Mouse (Mus musculus) neural tube, embryonic 11.5 days (tissue): ENCODE measurements around the gene Ick. TPM values are rescaled to one million over a fixed set of nuclear protein-coding genes. Genes with fewer than 3 reads are reported as not detected.

Experiments used
- ATAC-seq: fragments of 200-750 bp; cut with Nextera tagmentation; 2 replicates; pipeline ENCODE4 v1.8.0; 2017; ENCODE audit warnings: moderate number of reproducible peaks, mild to moderate bottlenecking, moderate TSS enrichment, moderate library complexity; ENCODE audit not compliant: insufficient read depth, low FRiP score, low TSS enrichment
- DNase-seq: peaks from one replicate; pipeline ENCODE4 v3.0.0-alpha.2; 2015; ENCODE audit warnings: low spot score
- H3K27ac ChIP-seq: fragments of 300-500 bp; sonication (generic); 2 replicates; pipeline ENCODE4 v1.5.1; 2014; ENCODE audit warnings: low read depth, mild to moderate bottlenecking, low read length
- H3K27me3 ChIP-seq: fragments of 300-500 bp; sonication (generic); 2 replicates; pipeline ENCODE4 v1.6.1; 2014; ENCODE audit warnings: mild to moderate bottlenecking, low read length, mixed read lengths; ENCODE audit not compliant: control insufficient read depth, insufficient read depth
- H3K36me3 ChIP-seq: fragments of 300-500 bp; sonication (generic); 2 replicates; pipeline ENCODE4 v1.6.1; 2014; ENCODE audit warnings: mild to moderate bottlenecking, low read length, moderate library complexity, mixed read lengths; ENCODE audit not compliant: control insufficient read depth, insufficient read depth
- H3K4me1 ChIP-seq: fragments of 300-500 bp; sonication (generic); 2 replicates; pipeline ENCODE4 v1.6.1; 2014; ENCODE audit warnings: low read length, mixed read lengths; ENCODE audit not compliant: control insufficient read depth, insufficient read depth
- H3K4me2 ChIP-seq: fragments of 300-500 bp; sonication (generic); 2 replicates; pipeline ENCODE4 v1.6.1; 2014; ENCODE audit warnings: low read depth, mild to moderate bottlenecking, moderate library complexity
- H3K4me3 ChIP-seq: fragments of 300-500 bp; sonication (generic); 2 replicates; pipeline ENCODE4 v1.5.1; 2014; ENCODE audit warnings: low read depth, low read length
- H3K9ac ChIP-seq: fragments of 300-500 bp; sonication (generic); 2 replicates; pipeline ENCODE4 v1.6.1; 2014; ENCODE audit warnings: mild to moderate bottlenecking, low read length
- H3K9me3 ChIP-seq: fragments of 300-500 bp; sonication (generic); 2 replicates; pipeline ENCODE4 v1.6.1; 2016; ENCODE audit warnings: low read length; ENCODE audit not compliant: control insufficient read depth
- WGBS: fragments of 180-500 bp; shearing (Covaris S2); extraction: QIAGEN DNeasy Blood & Tissue Kit; methylation state at CpG from one replicate; pipeline ENCODE4 v1.1.7; 2014; 5-methylcytosine and 5-hydroxymethylcytosine counted together
- polyA plus RNA-seq: library from polyadenylated mRNA; unstranded; fragments of >200 nt; fragmentation: Nextera tagmentation; extraction: Ambion mirVana; gene quantifications from 2 replicates; pipeline ENCODE4 v1.2.1, GENCODE M21; 2014

Ick gene
- polyA plus RNA-seq, 1 experiment from 2014 or later: 35.9 TPM

DNA sequence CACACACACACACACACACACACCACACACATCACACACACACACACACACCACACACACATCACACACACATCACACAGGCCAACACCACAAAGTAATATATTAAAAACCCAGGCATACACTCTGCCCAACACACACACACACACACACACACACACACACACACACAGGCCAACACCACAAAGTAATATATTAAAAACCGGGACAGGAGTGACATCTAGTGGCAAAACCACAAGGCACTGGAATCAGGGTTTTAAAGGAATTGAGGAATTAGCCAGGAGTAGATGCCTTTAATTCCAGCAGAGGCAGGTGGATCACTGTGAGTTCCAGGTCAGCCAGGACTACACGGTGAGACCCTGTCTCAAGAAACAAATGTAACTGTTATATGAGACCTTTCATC, 30.8 kb upstream of the Ick start:
- Histone ChIP-seq H3K9me3 (no peaks in the 10 kb centered on the region), H3K27me3 (no peaks in the 10 kb centered on the region), H3K4me3 (no peak overlapping the region), H3K4me1 (no peaks in the 10 kb centered on the region), H3K4me2 (no peak overlapping the region), H3K27ac (no peak overlapping the region), H3K9ac (no peak overlapping the region), H3K36me3 (no peaks in the 10 kb centered on the region)
- DNase-seq: no peak
- no peak for ATAC-seq
- WGBS: 32% methylated on average over 2 of the region's 2 CpGs

- no peak for DNase-seq
Observed at GRCm38 (mm10) chr9:78081835-78082234, 27.2 kb upstream of the Ick start.

DNA sequence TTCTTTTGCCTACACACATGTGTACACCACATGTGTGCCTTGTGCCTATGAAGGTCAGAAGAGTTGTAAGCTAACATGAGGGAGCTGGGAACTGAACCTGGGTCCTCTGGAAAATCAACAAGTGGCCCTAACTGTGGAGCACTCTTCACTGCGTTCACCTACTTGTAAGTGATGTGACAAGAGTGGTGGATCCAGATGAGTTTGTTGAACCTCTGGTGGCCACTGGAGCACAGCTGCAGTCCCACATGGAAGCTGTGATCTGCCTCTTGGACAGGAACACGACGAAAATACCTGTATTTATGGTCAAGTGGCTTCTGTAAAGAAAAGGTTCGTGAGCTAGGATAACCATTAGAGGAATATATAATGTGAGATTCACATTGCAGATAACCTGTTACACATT, 24.7 kb upstream of the Ick start:
- no peak overlapping the region for H3K4me2 ChIP-seq
- H3K27me3 ChIP-seq: no peaks in the 10 kb centered on the region
- H3K9me3 ChIP-seq: no peaks in the 10 kb centered on the region
- no peak overlapping the region for H3K4me3 ChIP-seq
- H3K36me3 ChIP-seq: no peaks in the 10 kb centered on the region
- DNase-seq (no peak), ATAC-seq (no peak)
- WGBS: 91% methylated on average over 4 of the region's 4 CpGs
- H3K27ac ChIP-seq: no peak overlapping the region
- no peaks in the 10 kb centered on the region for H3K4me1 ChIP-seq
- H3K9ac ChIP-seq: no peak overlapping the region

More at GRCm38 (mm10) chr9:78081835-78082234, 27.2 kb upstream of the Ick start:
- H3K36me3 ChIP-seq: no peaks in the 10 kb centered on the region
- H3K4me3 ChIP-seq: no peak overlapping the region
- no peaks in the 10 kb centered on the region for H3K9me3 ChIP-seq
- no peak for ATAC-seq
- no peaks in the 10 kb centered on the region for H3K4me1 ChIP-seq
- H3K27me3 ChIP-seq: no peaks in the 10 kb centered on the region
- 85% methylated on average over 7 of the region's 7 CpGs for WGBS
- H3K4me2 ChIP-seq: no peak overlapping the region
- H3K27ac ChIP-seq: no peak overlapping the region
- H3K9ac ChIP-seq: no peak overlapping the region

GRCm38 (mm10) chr9:78085722-78086287, 23.2 kb upstream of the Ick start:
- Histone ChIP-seq H3K27me3 (no peaks in the 10 kb centered on the region), H3K4me3 (no peak overlapping the region), H3K9me3 (no peaks in the 10 kb centered on the region), H3K27ac (no peak overlapping the region), H3K9ac (no peak overlapping the region), H3K4me1 (no peaks in the 10 kb centered on the region), H3K36me3 (no peaks in the 10 kb centered on the region), H3K4me2 (no peak overlapping the region)
- ATAC-seq (no peak), DNase-seq (no peak)
- WGBS: 79% methylated on average over 14 of the region's 14 CpGs

- Histone ChIP-seq H3K27me3 (no peaks in the 10 kb centered on the region), H3K36me3 (no peaks in the 10 kb centered on the region), H3K27ac (no peak overlapping the region), H3K4me1 (no peaks in the 10 kb centered on the region), H3K9me3 (no peaks in the 10 kb centered on the region), H3K4me2 (no peak overlapping the region), H3K4me3 (no peak overlapping the region), H3K9ac (no peak overlapping the region)
- WGBS: 89% methylated on average over 9 of the region's 9 CpGs
- DNase-seq (no peak), ATAC-seq (no peak)
Observed at GRCm38 (mm10) chr9:78087751-78088150, 21.2 kb upstream of the Ick start.

DNA sequence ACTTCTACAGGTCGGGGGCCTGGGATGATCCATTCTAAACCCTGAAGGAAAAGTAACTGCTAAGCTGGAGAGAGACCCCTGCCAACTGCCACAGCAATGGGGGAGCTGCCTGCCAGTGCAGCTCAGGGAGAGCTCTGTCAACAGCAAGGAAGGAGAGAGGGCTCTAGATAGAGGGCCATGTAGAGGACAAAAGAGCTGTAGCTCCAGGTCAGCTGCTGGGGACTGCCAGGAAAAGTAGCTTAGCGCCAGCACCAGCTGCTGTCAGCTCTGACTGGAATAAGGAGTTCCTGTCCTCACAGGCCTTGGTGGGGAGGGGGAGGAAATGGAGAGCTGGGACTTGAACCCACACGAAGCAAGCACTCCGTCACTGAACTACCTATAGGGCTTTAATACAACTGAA, 20.5 kb upstream of the Ick start:
- WGBS: 82% methylated on average over 4 of the region's 4 CpGs
- no peak overlapping the region for H3K4me3 ChIP-seq
- no peaks in the 10 kb centered on the region for H3K27me3 ChIP-seq
- ATAC-seq (no peak), DNase-seq (no peak)
- no peaks in the 10 kb centered on the region for H3K4me1 ChIP-seq
- H3K9me3 ChIP-seq: no peaks in the 10 kb centered on the region
- no peaks in the 10 kb centered on the region for H3K36me3 ChIP-seq
- no peak overlapping the region for H3K27ac ChIP-seq
- no peak overlapping the region for H3K4me2 ChIP-seq
- H3K9ac ChIP-seq: no peak overlapping the region

GRCm38 (mm10) chr9:78088971-78089370, 20.0 kb upstream of the Ick start:
- Histone ChIP-seq H3K9ac (no peak overlapping the region), H3K4me3 (no peak overlapping the region), H3K4me1 (no peaks in the 10 kb centered on the region), H3K36me3 (no peaks in the 10 kb centered on the region), H3K27ac (no peak overlapping the region), H3K27me3 (no peaks in the 10 kb centered on the region), H3K4me2 (no peak overlapping the region), H3K9me3 (no peaks in the 10 kb centered on the region)
- no peak for DNase-seq
- no peak for ATAC-seq
- 91% methylated on average over 7 of the region's 7 CpGs for WGBS

- no peaks in the 10 kb centered on the region for H3K4me1 ChIP-seq
- no peaks in the 10 kb centered on the region for H3K9me3 ChIP-seq
- ATAC-seq (no peak), DNase-seq (no peak)
- H3K27me3 ChIP-seq: no peaks in the 10 kb centered on the region
- no peaks in the 10 kb centered on the region for H3K36me3 ChIP-seq
- no peak overlapping the region for H3K27ac ChIP-seq
- no peak overlapping the region for H3K4me2 ChIP-seq
- no peak overlapping the region for H3K4me3 ChIP-seq
- WGBS: 88% methylated on average over 1 of the region's 1 CpGs
- H3K9ac ChIP-seq: no peak overlapping the region
Observed at GRCm38 (mm10) chr9:78089906-78090305, 19.1 kb upstream of the Ick start.

DNA sequence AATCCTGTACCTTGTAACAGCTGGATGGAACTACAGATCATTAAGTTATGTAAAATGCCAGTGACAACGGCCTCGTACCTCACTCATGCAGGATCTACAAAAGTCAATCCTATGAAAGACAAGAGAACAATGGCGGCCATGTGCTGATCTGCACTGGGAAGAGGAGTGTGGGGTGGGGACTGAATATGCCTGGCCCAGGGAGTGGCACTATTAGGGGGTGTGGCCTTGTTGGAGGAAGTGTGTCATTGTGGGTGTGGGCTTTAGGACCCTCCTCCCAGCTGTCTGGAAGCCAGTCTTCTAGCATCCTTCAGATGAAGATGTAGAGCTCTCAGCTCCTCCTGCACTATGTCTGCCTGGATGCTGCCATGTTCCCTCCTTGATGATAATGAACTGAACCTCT, 18.4 kb upstream of the Ick start:
- H3K4me3 ChIP-seq: no peak overlapping the region
- 95% methylated on average over 3 of the region's 3 CpGs for WGBS
- no peak overlapping the region for H3K4me2 ChIP-seq
- H3K9me3 ChIP-seq: no peaks in the 10 kb centered on the region
- no peak for ATAC-seq
- no peak overlapping the region for H3K27ac ChIP-seq
- no peak overlapping the region for H3K9ac ChIP-seq
- no peaks in the 10 kb centered on the region for H3K4me1 ChIP-seq
- H3K27me3 ChIP-seq: no peaks in the 10 kb centered on the region
- H3K36me3 ChIP-seq: no peaks in the 10 kb centered on the region
- no peak for DNase-seq
